Mouse (Mus musculus) retina, postnatal 7 days (tissue): ENCODE data around the gene Syt8.

Source experiments
- DNase-seq: peaks from one replicate; pipeline ENCODE4 v3.0.0-alpha.2; 2012; ENCODE audit warnings: low read depth, low spot score

Syt8 gene

GRCm38 (mm10) chr7:142408686-142409085 is 26.0 kb upstream of the Syt8 start:
- DNase-seq, result no peak

DNA sequence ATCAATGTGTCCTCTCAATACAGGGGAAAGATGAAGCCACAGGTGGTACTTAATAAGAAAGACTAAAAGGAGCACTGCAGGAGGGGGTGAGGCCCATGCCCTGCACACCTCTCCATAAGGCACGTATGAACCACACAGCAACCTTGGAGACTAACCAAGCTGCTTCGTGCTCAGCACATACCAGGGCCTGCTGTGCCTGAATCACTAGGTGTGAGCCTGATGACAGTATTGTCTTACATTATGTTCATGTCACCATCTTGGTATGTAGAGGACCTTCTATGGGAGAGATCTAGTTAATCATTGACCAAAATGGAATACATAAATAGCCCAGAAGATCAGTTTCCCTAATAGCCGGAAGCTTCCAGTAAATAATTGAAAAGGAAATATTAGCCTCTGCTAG is 25.0 kb upstream of the Syt8 start:
- DNase-seq, result no peak

GRCm38 (mm10) chr7:142413285-142413684 is 21.4 kb upstream of the Syt8 start:
- DNase-seq, result no peak

DNA sequence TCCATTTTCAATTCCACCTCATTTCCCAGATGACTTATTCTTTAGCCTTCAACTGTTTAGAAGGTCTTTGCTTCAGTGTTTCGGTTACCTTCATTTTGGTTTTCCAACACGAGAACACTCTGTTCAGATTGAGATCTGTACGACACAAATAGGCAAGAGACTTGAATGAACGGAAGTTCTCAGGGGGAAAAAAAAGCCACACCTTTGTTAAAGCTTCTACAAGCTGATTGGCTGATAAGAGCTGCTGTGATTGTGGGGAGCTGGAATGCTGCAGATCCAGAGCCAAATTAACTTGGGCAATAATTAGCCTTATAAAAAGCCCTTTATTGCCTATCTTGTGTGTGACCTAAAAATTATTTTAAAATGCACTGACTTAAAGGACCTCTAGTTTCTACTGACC is 19.3 kb upstream of the Syt8 start:
- DNase-seq, result no peak

GRCm38 (mm10) chr7:142416225-142416624 is 18.4 kb upstream of the Syt8 start:
- DNase-seq, result no peak

GRCm38 (mm10) chr7:142418027-142418426 is 16.6 kb upstream of the Syt8 start:
- no peak for DNase-seq

GRCm38 (mm10) chr7:142418679-142419078 is 16.0 kb upstream of the Syt8 start:
- DNase-seq, result no peak

- no peak for DNase-seq
Measured at GRCm38 (mm10) chr7:142419887-142420286, 14.8 kb upstream of the Syt8 start.

DNA sequence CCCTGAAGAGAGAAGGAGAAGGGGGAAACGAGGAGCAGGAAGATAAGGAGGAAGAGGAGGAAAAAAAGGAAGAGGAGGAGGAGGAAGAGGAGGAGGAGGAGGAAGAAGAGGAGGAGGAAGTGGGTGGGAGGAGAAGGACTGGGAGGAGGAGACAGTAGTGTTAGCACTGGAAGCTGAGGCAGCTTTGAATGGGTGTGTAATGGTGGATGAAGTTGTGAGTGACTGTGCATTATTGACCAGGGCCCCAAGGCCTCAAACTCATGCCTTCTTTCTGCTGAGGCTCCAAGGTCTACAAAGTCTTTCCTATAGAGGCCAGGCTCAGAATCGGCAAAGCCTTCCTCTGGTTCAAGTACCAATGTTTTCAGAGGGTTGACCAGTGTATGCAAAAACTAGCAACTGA is 12.8 kb upstream of the Syt8 start:
- DNase-seq, result no peak

- DNase-seq, result no peak
Measured at GRCm38 (mm10) chr7:142425641-142426213, 8.9 kb upstream of the Syt8 start.

DNA sequence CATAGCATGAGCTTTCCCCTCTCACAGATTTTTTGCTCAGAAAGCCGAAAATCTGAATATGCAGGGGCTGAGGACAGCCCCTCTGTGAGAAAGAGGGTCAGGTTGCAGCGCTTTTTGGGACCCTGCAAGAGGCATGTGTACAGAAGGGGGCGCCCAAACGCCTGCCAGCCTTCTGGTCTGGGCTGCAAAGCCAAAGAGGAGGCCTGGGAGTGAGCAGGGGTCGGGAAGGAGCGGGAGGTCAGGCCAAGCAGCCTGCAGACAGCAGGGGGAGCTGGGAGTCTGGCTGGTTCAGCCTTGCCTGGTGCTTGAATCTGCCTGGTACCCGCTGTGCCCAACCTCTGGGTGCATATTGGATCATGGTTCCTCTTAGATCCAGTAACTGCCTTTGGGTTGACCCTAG is 6.4 kb upstream of the Syt8 start:
- DNase-seq, result no peak

GRCm38 (mm10) chr7:142430160-142430678 is 4.4 kb upstream of the Syt8 start:
- DNase-seq, result no peak

DNA sequence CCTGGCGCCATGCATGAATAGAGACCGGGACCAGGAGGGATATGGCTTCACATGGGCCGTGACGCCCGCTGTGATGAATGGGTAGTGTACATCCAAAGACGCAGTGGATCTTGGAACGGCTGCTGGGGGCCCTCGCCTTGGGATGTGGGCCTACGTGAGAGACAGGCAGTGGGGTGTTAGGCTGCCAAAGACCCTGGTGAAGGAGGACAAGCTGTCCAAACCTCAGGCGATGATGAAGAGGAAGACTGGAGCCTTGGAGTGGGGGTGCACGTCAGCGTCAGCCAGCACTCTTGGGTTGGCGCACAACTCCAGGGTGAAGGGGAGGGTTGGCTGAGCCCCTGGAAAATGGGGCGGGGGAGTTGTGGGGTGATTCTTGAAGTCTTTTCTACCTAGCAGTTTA is 3.5 kb upstream of the Syt8 start:
- DNase-seq, result no peak

GRCm38 (mm10) chr7:142433623-142434022 is 1.0 kb upstream of the Syt8 start:
- DNase-seq, result no peak

- peak; percentile 51 for DNase-seq
Measured at GRCm38 (mm10) chr7:142435524-142435923, 874 bp downstream of the Syt8 start.

- no peak for DNase-seq
Measured at GRCm38 (mm10) chr7:142437324-142437723, 2.7 kb downstream of the Syt8 start.

DNA sequence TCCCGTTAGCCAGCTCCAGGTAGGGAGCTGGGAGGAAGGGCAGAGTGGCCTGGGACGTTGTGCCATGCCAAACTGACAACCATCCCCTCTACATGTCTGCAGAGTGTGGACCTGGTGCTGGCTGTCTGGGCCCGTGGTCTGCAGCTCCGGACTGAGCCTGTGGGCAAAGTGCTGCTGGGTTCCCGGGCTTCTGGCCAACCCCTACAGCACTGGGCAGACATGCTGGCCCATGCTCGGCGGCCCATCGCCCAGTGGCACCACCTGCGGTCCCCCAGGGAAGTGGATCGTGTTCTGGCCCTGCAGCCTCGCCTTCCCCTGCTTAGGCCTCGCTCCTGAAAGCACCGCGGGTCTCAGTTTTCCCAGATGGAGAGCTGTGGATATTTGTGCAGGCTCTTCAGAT is 5.3 kb downstream of the Syt8 start:
- DNase-seq, result no peak

DNA sequence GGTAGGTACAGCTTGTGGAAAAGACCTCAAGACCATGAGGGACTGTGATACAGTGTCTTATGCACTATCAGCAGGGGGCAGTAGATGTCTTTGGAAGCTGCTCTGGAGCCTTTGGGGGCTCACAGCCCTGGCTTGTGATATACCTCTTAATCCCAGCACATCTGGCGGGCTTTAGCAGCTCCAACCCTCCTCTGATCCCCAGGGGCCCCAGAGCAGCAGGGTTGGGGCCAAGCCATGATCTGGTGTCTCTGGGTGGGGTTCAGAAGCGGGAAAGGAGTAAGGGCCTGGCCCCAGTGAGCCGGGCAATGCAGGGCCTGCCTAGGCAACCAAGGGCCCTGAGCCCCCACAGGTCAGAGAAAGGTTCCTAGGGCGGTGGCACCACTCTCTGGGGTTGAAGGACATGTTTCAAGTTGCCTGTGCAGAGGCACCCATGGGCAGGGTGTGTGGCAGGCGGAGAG is 6.0 kb downstream of the Syt8 start:
- DNase-seq, result no peak

DNA sequence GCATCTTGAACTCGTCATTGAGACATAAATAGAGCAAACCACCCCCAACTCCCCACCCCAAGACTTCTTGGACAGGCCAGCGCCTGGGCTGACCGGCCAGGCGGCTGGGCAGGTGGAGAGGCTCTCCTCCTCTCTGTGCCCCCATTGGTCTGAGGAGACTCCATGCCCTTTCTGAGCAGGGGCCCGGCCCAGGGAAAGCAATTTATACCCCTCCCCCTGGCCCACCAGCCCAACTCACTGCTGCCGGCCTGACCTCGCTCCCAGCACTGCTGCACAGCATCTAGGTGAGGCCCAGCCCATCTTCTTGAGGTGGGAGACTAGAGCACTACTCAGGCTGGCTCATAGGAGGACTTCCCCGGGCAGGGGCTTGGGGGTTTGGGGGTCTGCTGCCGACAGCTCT is 6.9 kb downstream of the Syt8 start, which contains the start of gene Tnni2:
TSS of gene Tnni2 (plus strand) at position 224 of the 400 bp plus-strand sequence.
- no peak for DNase-seq

DNA sequence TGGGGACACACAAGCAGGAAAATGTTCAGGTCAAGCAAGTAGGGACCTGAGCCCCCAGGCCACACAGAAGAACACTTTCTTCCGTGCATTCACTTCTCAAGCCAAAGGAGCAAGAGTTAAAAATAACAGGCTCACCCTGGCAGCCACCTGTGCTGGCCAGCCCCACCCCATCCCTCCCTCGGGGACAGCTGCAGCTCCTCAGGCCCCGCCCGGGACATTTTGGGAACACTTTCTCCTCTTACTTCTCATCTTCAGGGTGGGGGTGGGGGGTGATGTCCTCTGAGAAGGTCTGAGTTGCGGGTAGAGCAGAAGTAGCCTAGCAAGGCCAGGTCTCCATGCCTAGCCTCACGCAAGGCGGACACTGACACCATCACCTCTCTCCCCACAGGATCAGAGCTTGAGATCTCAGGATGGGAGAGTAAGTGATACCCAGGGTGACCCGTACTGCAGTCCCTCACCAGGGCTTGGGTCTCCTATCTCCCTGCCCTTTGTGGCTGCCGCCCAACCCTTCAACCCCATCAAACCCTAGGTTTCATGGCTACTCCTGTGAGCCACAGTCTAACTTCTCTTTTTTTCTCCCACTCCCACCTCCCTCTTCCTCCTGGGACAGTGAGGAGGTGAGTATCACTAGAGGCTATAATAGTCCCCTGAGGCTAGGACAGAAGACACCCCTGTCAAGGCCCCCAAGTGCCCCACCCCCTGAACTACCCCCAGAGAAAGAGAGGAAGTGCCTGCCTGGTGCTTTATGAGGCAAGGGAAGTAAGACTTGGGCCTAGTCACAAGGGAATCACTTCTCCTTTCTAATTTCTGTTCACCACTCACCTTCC is 7.6 kb downstream of the Syt8 start:
- DNase-seq, result no peak

GRCm38 (mm10) chr7:142442908-142443420 is 8.3 kb downstream of the Syt8 start:
- DNase-seq, result no peak

- no peak for DNase-seq
Measured at GRCm38 (mm10) chr7:142443474-142443873, 8.8 kb downstream of the Syt8 start.

DNA sequence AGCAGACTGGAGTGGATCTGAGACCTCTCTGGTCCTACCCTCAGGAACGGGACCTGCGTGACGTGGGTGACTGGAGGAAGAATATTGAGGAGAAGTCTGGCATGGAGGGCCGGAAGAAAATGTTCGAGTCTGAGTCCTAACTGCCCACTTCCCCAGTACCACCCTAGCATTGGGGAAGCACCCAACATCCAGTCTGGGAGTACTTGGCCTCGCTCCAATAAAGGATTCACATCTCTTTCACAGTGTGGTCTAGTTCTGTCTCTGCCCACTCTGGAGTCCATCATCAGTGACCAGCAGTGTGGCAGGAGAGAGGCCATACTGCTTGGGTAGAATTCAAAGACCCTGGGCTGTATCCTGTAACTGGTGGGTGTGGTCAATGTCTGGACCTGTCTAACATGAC is 9.5 kb downstream of the Syt8 start:
- no peak for DNase-seq
